ENCODE assay signal across 9 mouse cellular contexts in genomic region chr11:60308506-60309116, GRCm38 (mm10). TPM values are rescaled to one million over a fixed set of nuclear protein-coding genes. Genes with fewer than 3 reads are reported as not detected.
DNase-seq lines count a peak whose midpoint lies in the region; ATAC-seq and TF ChIP-seq lines count a peak whose summit lies in the region.
"Had no signal": no experiment of that assay in that cellular context is flagged by ENCODE, and none has a peak within 500 bp of the region (broad histone marks: within the 10 kb centered on the region; RNA-seq: fewer than 3 reads in every experiment).

No protein-coding gene starts in this region.

- ATAC-seq in neural tube, embryonic 12.5 days (ENCODE audit: low FRiP score, low read depth): no peak
- peak; percentile 87 for ATAC-seq in liver, embryonic 16.5 days (ENCODE audit: low read depth)

- H3K9me3 ChIP-seq in neural tube, embryonic 12.5 days: no peaks in the 10 kb centered on the region
- 0 out of 2 replicates have a peak, but pooled peaks cover 2% of the 10 kb centered on the region for H3K9me3 ChIP-seq in liver, embryonic 16.5 days (replicated peaks; ENCODE audit: control insufficient read depth, low read length)
- H3K9me3 ChIP-seq: midbrain, embryonic 12.5 days had no signal

- H3K9ac ChIP-seq in neural tube, embryonic 12.5 days: no peak overlapping the region
- no peak overlapping the region for H3K9ac ChIP-seq in liver, embryonic 16.5 days (ENCODE audit: low read depth, low read length)
- H3K9ac ChIP-seq: midbrain, embryonic 12.5 days had no signal

- no peak for TF ChIP-seq CTCF in gastrocnemius, adult 2 months (IDR thresholded peaks at IDR 0.05)

- peaks cover 38% of the 10 kb centered on the region for H3K4me1 ChIP-seq in neural tube, embryonic 12.5 days
- H3K4me1 ChIP-seq in liver, embryonic 16.5 days (ENCODE audit: control insufficient read depth, low read depth, low read length): peaks cover 8% of the 10 kb centered on the region

- no peaks in the 10 kb centered on the region for H3K36me3 ChIP-seq in neural tube, embryonic 12.5 days
- H3K36me3 ChIP-seq in liver, embryonic 16.5 days (ENCODE audit: control insufficient read depth, insufficient read depth): no peaks in the 10 kb centered on the region
- H3K36me3 ChIP-seq: midbrain, embryonic 12.5 days had no signal

- peak overlapping the region; percentile 75 for H3K27ac ChIP-seq in gastrocnemius, adult 2 months
- H3K27ac ChIP-seq in neural tube, embryonic 12.5 days: 0 out of 2 replicates have a peak overlapping the region, but pooled peaks have one; percentile 3
- peak overlapping the region; percentile 74 for H3K27ac ChIP-seq in liver, embryonic 16.5 days (ENCODE audit: low read length)
- H3K27ac ChIP-seq: midbrain, embryonic 12.5 days had no signal

- 76% methylated on average over 12 of the region's 12 CpGs for WGBS in neural tube, embryonic 12.5 days
- WGBS in liver, embryonic 16.5 days (ENCODE audit: insufficient replicate concordance): 61% methylated on average over 12 of the region's 12 CpGs

- intact Hi-C loops in gastrocnemius, adult 2 months (cut with DNase I): loop anchor here (2.0 kb wide), 1 partner anchor 24 kb away; no protein-coding TSS in a partner anchor
- intact Hi-C loops in left cerebral cortex, postnatal 36 days (cut with DNase I): loop anchor here (5.0 kb wide), 1 partner anchor 99 kb away; no protein-coding TSS in a partner anchor

- DNase-seq in gastrocnemius, adult 2 months: no peak
- no peak for DNase-seq in gastrocnemius, adult 8-10 months (ENCODE audit: low spot score in 2 of 2)
- no peak for DNase-seq in neural tube, embryonic 10.5 days (ENCODE audit: extremely low spot score, low spot score)
- DNase-seq in left cerebral cortex, postnatal 36 days (ENCODE audit: low spot score in 2 of 2): no peak
- DNase-seq in urinary bladder, postnatal 36 days (ENCODE audit: low spot score in 2 of 2): no peak
- no peak for DNase-seq in left cerebral cortex, adult 8-10 months (ENCODE audit: low spot score in 2 of 2)

- no peak overlapping the region; the same call in 1 of the 2 replicates for H3K4me3 ChIP-seq in gastrocnemius, adult 2 months
- no peak overlapping the region for H3K4me3 ChIP-seq in neural tube, embryonic 12.5 days
- H3K4me3 ChIP-seq in liver, embryonic 16.5 days (ENCODE audit: low read depth, low read length): no peak overlapping the region
- H3K4me3 ChIP-seq: midbrain, embryonic 12.5 days had no signal

- H3K4me2 ChIP-seq in neural tube, embryonic 12.5 days (replicated peaks): no peak overlapping the region
- H3K4me2 ChIP-seq in liver, embryonic 16.5 days (ENCODE audit: low read depth, low read length): no peak overlapping the region
- H3K4me2 ChIP-seq: midbrain, embryonic 12.5 days had no signal

- H3K27me3 ChIP-seq in neural tube, embryonic 12.5 days (replicated peaks): no peaks in the 10 kb centered on the region
- no peaks in the 10 kb centered on the region for H3K27me3 ChIP-seq in liver, embryonic 16.5 days (ENCODE audit: control insufficient read depth, insufficient read depth, low read depth, low read length)
- H3K27me3 ChIP-seq: midbrain, embryonic 12.5 days had no signal

RNA-seq across cellular contexts. Expression of gene Tom1l2, which starts 44.1 kb away (rescaled TPM):
- total RNA-seq in gastrocnemius, adult 2 months (2021): 10 to 100 TPM; 63.7 to 63.9 TPM
- 10 to 100 TPM; 61.0 to 68.8 (median 65.7) TPM for total RNA-seq in gastrocnemius, adult 8-10 months (2022)
- 43.3 and 46.7 TPM in 2 replicates for polyA plus RNA-seq in neural tube, embryonic 12.5 days (2016; fragmentation: Nextera tagmentation; extraction: Ambion mirVana)
- polyA plus RNA-seq in liver, embryonic 16.5 days (2015; fragmentation: Nextera tagmentation; extraction: Ambion mirVana): 5.7 and 6.8 TPM in 2 replicates
- total RNA-seq in left cerebral cortex, postnatal 36 days (2021): 100 to 1,000 TPM; 216 to 221 TPM
- 100 to 1,000 TPM; 205 to 222 (median 215) TPM for total RNA-seq in left cerebral cortex, adult 8-10 months (2022)

RNA-seq across cellular contexts. Expression of gene Drc3, which starts 44.5 kb away (rescaled TPM):
- total RNA-seq in gastrocnemius, adult 2 months (2021): 1 to 10 TPM in 1 of 2 experiments, under 1 TPM in 1; 0.87 to 1.0 TPM
- 1 to 10 TPM; 1.1 to 1.4 (median 1.1) TPM for total RNA-seq in gastrocnemius, adult 8-10 months (2022)
- polyA plus RNA-seq in neural tube, embryonic 12.5 days (2016; fragmentation: Nextera tagmentation; extraction: Ambion mirVana): 1.9 and 2.6 TPM in 2 replicates
- 0.39 and 0.50 TPM in 2 replicates for polyA plus RNA-seq in liver, embryonic 16.5 days (2015; fragmentation: Nextera tagmentation; extraction: Ambion mirVana)
- total RNA-seq in left cerebral cortex, postnatal 36 days (2021): 10 to 100 TPM in 1 of 2 experiments, 1 to 10 TPM in 1; 9.6 to 12.3 TPM
- total RNA-seq in left cerebral cortex, adult 8-10 months (2022): 10 to 100 TPM in 1 of 4 experiments, 1 to 10 TPM in 3; 8.6 to 12.8 (median 9.3) TPM

Comparison
In these comparisons a context has a peak if more than half of its experiments do, and no peak if none do; other contexts are left out.
1. H3K27ac ChIP-seq: peak in every context shown above with its lines; median percentile 75 in gastrocnemius, adult 2 months; 74 in liver, embryonic 16.5 days; 3 in neural tube, embryonic 12.5 days.